Mouse (Mus musculus): ENCODE data around the gene Actrt2.

- no peak for TF ChIP-seq CTCF (conservative IDR thresholded peaks at IDR 0.05; ENCODE audit: insufficient read depth, insufficient read length, low read depth, low read length)
- no peak for TF ChIP-seq POLR2A (IDR thresholded peaks at IDR 0.05; ENCODE audit: low read depth, low read length)
These were observed 31.0 kb upstream of the Actrt2 start for GRCm38 (mm10) chr4:154698631-154699030.

Data from kidney, adult 2 months (tissue).